Mouse (Mus musculus): Measurements from ENCODE around the gene Exosc3.
A peak's percentile ranks its signal among the peaks of the same experiment; 100 is the strongest.

Gene Exosc3

GRCm38 (mm10) chr4:45279981-45280548 is 62.5 kb downstream of the Exosc3 start:
- peak; percentile 56 to 76 for DNase-seq

GRCm38 (mm10) chr4:45279292-45279691 is 63.2 kb downstream of the Exosc3 start:
- peak; percentile 43 to 62 for DNase-seq

GRCm38 (mm10) chr4:45275770-45276169 is 66.8 kb downstream of the Exosc3 start:
- DNase-seq, result no peak

GRCm38 (mm10) chr4:45271041-45271452 is 71.5 kb downstream of the Exosc3 start:
- DNase-seq, result peak; percentile 30 to 38

GRCm38 (mm10) chr4:45267883-45268282 is 74.6 kb downstream of the Exosc3 start:
- no peak for DNase-seq
